Mouse (Mus musculus) left cerebral cortex, adult 2 months (tissue): Measurements from ENCODE around the gene Apba1. TPM values are rescaled to one million over a fixed set of nuclear protein-coding genes. Genes with fewer than 3 reads are reported as not detected.

Experiments
- DNase-seq, 2 experiments: peaks; one replicate each; pipeline ENCODE4 v3.0.0; 2021 to 2022; ENCODE audit warnings: low spot score in 2 of 2, mixed read lengths in 1 of 2; ENCODE audit errors: extremely low spot score in 1 of 2
- H3K27ac ChIP-seq: fragments of 200-600 bp; 2 replicates; pipeline ENCODE4 v1.8.1; 2022
- H3K4me3 ChIP-seq: fragments of 200-600 bp; 2 replicates; pipeline ENCODE4 v1.8.1; 2022
- CTCF ChIP-seq: fragments of 200-600 bp; IDR thresholded peaks from 2 replicates; pipeline ENCODE4 v1.8.1; 2022; ENCODE audit warnings: antibody characterized with exemption, mild to moderate bottlenecking, moderate library complexity
- intact Hi-C: fragments of 180-260 bp; cut with DNase I; formaldehyde crosslinking; loops from one replicate; pipeline ENCODE4 v1.15.1; 2025
- total RNA-seq, 2 experiments: library from RNA; stranded (reverse); gene quantifications; 2 replicates each; pipeline ENCODE4 v1.2.3; 2021

The Apba1 gene
- total RNA-seq, 2 experiments from 2014 or later = 127 to 134 TPM

- DNase-seq = no peak
- intact Hi-C loops = no loop called here
- no peak overlapping the region for H3K4me3 ChIP-seq
- H3K27ac ChIP-seq = no peak overlapping the region
- TF ChIP-seq CTCF = no peak
Observed at GRCm38 (mm10) chr19:23995766-23996399, 237.2 kb downstream of the Apba1 start.

Other genes starting within 250 kb of the Apba1 start
- 1 to 10 TPM; 1.4 to 1.9 TPM for gene 1700028P14Rik, start 106.1 kb upstream of the Apba1 start, total RNA-seq
- 10 to 100 TPM; 37.0 to 40.9 TPM for gene Ptar1, start 71.5 kb upstream of the Apba1 start, total RNA-seq